Mouse (Mus musculus) stomach, embryonic 14.5 days (tissue): Measurements from ENCODE around the gene Olfr51. TPM values are rescaled to one million over a fixed set of nuclear protein-coding genes. Genes with fewer than 3 reads are reported as not detected.
"Not testable (repeated sequence)": the region's sequence is repeated elsewhere in the genome, so short reads cannot be mapped to it uniquely, and the experiment has no call there.

ENCODE experiments used
- ATAC-seq: fragments of 200-750 bp; cut with Nextera tagmentation; 2 replicates; pipeline ENCODE4 v1.8.0; 2017; ENCODE audit warnings: low read depth, moderate TSS enrichment; ENCODE audit not compliant: insufficient number of reproducible peaks, insufficient read depth, low FRiP score
- H3K27ac ChIP-seq: fragments of 300-500 bp; sonication (generic); 2 replicates; pipeline ENCODE4 v1.5.1; 2014; ENCODE audit warnings: mild to moderate bottlenecking, low read length, moderate library complexity, mixed read lengths
- H3K27me3 ChIP-seq: fragments of 300-500 bp; sonication (generic); 2 replicates; pipeline ENCODE4 v1.6.1; 2014; ENCODE audit warnings: low read length, control low read depth, mixed read lengths; ENCODE audit not compliant: control insufficient read depth, insufficient read depth
- H3K36me3 ChIP-seq: fragments of 300-500 bp; sonication (generic); 2 replicates; pipeline ENCODE4 v1.6.1; 2014; ENCODE audit warnings: mild to moderate bottlenecking, control low read depth, low read length, moderate library complexity, mixed read lengths; ENCODE audit not compliant: control insufficient read depth, insufficient read depth
- H3K4me1 ChIP-seq: fragments of 300-500 bp; sonication (generic); 2 replicates; pipeline ENCODE4 v1.6.1; 2014; ENCODE audit warnings: low read length, control low read depth, mixed read lengths; ENCODE audit not compliant: control insufficient read depth, insufficient read depth
- H3K4me2 ChIP-seq: fragments of 300-500 bp; sonication (generic); replicated peaks from 2 replicates; pipeline ENCODE4 v1.6.1; 2014; ENCODE audit warnings: low read depth, low read length, control low read depth
- H3K4me3 ChIP-seq: fragments of 300-500 bp; sonication (generic); 2 replicates; pipeline ENCODE4 v1.5.1; 2014; ENCODE audit warnings: low read depth, low read length, control low read depth
- H3K9ac ChIP-seq: fragments of 300-500 bp; sonication (generic); replicated peaks from 2 replicates; pipeline ENCODE4 v1.6.1; 2014; ENCODE audit warnings: low read depth, mild to moderate bottlenecking, control low read depth, low read length, moderate library complexity, mixed read lengths
- H3K9me3 ChIP-seq: fragments of 300-500 bp; sonication (generic); 2 replicates; pipeline ENCODE4 v1.6.1; 2016; ENCODE audit warnings: low read depth, low read length, control low read depth; ENCODE audit not compliant: control insufficient read depth
- WGBS: fragments of 180-500 bp; shearing (Covaris S2); extraction: QIAGEN DNeasy Blood & Tissue Kit; methylation state at CpG from one replicate; pipeline ENCODE4 v1.1.7; 2014; 5-methylcytosine and 5-hydroxymethylcytosine counted together
- polyA plus RNA-seq: library from polyadenylated mRNA; unstranded; fragments of >200 nt; fragmentation: Nextera tagmentation; extraction: Ambion mirVana; gene quantifications from 2 replicates; pipeline ENCODE4 v1.2.1, GENCODE M21; 2014

Gene Olfr51
- polyA plus RNA-seq, 1 experiment from 2014 or later: not detected

DNA sequence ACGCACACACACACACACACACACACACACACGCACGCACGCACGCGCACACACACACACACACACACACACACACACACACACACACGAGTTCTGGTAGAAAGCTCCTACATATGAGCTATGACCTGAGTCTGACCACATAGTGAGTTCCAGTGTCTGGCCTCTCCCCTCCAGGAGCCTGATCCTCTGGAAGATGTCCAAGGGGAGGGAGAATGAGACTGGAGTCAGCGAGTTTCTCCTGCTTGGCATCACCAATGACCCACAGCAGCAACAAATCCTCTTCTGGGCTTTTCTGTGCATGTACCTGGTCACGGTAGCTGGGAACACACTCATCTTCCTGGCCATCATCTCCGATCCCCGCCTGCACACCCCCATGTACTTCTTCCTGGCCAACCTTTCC lies 23.4 kb downstream of the Olfr51 start:
- WGBS: 87% methylated on average over 10 of the region's 11 CpGs
- not testable (repeated sequence) for H3K4me3 ChIP-seq, H3K4me2 ChIP-seq, H3K9ac ChIP-seq, H3K27me3 ChIP-seq, H3K4me1 ChIP-seq, ATAC-seq, H3K36me3 ChIP-seq, H3K27ac ChIP-seq, H3K9me3 ChIP-seq

DNA sequence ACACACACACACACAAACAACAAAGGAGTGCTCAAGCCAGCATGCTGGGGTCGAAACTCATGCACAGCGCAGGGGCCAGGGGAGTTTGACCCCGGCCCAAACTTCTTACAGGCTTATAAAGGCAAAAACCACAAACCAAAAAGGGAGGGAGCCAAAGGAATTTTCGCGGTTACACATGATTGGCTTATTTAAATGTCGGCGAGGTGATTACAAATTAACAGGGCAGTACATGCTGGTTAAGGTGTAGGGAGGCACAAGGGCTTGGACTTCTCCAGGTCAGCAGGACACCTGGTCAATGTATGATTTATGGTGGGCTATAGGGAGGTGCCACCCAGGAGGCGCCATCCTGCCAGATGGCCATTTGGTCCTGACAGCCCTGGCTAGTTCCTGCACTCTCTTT lies 26.0 kb downstream of the Olfr51 start:
- H3K9ac ChIP-seq, H3K27me3 ChIP-seq, H3K27ac ChIP-seq, ATAC-seq, H3K9me3 ChIP-seq, H3K4me2 ChIP-seq, H3K4me1 ChIP-seq, H3K36me3 ChIP-seq, H3K4me3 ChIP-seq: not testable (repeated sequence)
- 72% methylated on average over 8 of the region's 8 CpGs for WGBS

DNA sequence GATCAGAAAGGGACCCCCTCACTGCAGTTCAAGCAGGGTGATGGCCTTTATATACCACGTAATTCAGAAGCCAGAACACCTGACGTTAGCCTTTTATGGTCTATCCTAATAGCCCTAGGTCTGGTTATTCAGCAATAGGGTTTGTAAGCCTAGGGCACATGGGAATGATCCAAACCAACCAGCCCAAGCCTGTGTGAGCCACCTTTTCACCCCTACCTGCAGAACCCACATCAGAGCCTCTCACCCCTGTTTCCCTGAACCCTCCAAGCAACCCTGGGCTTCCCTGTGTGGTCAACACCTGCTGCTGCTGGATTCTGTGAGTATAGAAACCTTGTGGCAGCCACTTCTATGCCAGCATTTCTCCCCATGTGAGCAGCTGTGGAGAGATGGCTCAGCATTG lies 26.8 kb downstream of the Olfr51 start:
- 70% methylated on average over 2 of the region's 2 CpGs for WGBS
- no peaks in the 10 kb centered on the region for H3K36me3 ChIP-seq
- H3K9ac ChIP-seq: no peak overlapping the region

DNA sequence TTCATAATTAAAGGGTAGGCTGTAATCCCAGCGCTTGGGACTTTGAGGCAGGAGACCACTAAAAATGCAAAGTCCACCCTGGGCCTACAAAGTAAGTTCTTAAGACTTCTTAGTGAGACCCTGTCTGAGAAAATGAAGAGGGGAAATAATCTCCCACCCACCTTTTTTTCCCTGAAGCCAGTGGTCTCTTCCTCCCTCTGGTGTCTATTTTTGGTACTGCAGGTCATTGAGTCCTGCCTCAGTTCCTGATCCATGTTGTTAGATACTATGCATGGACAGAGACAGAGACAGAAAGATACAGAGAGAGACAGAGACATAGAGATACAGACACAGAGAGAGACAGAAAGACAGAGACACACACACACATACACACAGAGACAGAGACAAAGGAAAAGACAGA lies 29.5 kb downstream of the Olfr51 start:
- no peak overlapping the region for H3K9ac ChIP-seq
- H3K9me3 ChIP-seq: no peaks in the 10 kb centered on the region
- H3K27me3 ChIP-seq: no peaks in the 10 kb centered on the region
- no peak overlapping the region for H3K4me3 ChIP-seq
- H3K36me3 ChIP-seq: no peaks in the 10 kb centered on the region
- ATAC-seq: no peak
- H3K4me2 ChIP-seq: no peak overlapping the region
- no peaks in the 10 kb centered on the region for H3K4me1 ChIP-seq
- no peak overlapping the region for H3K27ac ChIP-seq
- 25% methylated on average over 1 of the region's 1 CpGs for WGBS

More for the DNA sequence above, 26.8 kb downstream of the Olfr51 start:
- ATAC-seq: no peak
- H3K27ac ChIP-seq: no peak overlapping the region
- no peaks in the 10 kb centered on the region for H3K4me1 ChIP-seq
- no peaks in the 10 kb centered on the region for H3K9me3 ChIP-seq
- no peak overlapping the region for H3K4me3 ChIP-seq
- H3K4me2 ChIP-seq: no peak overlapping the region
- H3K27me3 ChIP-seq: no peaks in the 10 kb centered on the region

DNA sequence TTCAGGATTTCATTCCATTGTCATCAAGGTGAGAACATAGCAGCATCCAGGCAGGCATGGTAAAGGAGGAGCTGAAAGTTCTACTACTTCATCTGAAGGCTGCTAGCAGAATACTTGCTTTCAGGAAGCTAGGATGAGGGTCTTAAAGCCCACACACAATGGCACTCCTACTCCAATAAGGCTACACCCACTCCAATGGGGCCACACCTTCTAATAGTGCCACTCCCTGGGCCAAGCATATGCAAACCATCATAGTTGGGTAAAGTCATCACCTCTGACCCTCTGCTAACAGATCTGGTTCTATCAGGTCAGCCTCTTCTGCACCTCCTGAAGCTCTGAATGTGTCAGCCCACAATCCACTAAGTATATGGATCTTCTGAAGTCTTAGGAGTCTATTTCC lies 30.7 kb downstream of the Olfr51 start:
- not testable (repeated sequence) for H3K4me3 ChIP-seq, H3K27ac ChIP-seq, H3K27me3 ChIP-seq, H3K4me2 ChIP-seq, H3K9ac ChIP-seq, H3K36me3 ChIP-seq, H3K4me1 ChIP-seq, ATAC-seq, H3K9me3 ChIP-seq

DNA sequence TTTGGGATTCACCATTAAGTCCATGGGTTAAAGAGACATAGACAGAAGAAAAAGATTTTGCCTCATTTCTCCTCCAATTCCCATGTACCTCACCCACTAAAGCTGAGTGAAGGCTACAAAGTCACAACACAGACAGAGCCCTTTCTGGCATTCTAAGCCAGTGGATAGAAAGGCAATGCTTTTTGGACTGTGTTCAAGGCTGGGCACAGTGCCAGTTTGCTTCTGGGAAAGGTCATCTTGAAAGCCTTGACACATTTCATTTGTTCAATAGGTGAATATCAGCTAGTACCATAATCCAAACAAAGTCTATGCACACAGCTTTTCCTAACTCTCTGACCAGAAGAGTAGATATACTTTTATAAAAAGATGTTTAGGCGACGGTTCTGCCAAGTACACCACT lies 32.6 kb downstream of the Olfr51 start:
- Histone ChIP-seq H3K27ac (no peak overlapping the region), H3K36me3 (no peaks in the 10 kb centered on the region), H3K9me3 (no peaks in the 10 kb centered on the region), H3K4me2 (no peak overlapping the region), H3K27me3 (no peaks in the 10 kb centered on the region), H3K4me3 (no peak overlapping the region), H3K4me1 (no peaks in the 10 kb centered on the region), H3K9ac (no peak overlapping the region)
- ATAC-seq: no peak
- WGBS: 51% methylated on average over 2 of the region's 2 CpGs

DNA sequence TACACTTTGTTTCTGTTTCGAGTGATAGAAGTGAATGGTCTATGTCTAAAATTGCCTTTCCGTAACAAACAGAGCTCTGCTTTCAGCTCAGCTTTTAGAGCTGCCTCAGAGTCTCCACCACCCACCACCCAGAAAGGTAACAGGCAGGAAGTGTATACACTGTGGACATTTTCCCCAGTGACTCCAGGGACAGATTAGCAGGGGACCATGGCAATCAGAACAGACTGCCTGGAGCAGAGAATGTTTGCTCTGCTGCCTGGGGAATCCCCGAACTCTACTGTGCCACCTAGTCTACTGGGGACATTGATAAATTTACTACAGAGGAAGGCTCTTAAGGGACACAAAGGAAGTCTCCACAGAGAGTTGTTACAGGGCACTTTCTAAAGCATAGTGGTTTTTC lies 41.4 kb downstream of the Olfr51 start:
- not testable (repeated sequence) for H3K9me3 ChIP-seq, H3K27ac ChIP-seq, H3K27me3 ChIP-seq, H3K4me1 ChIP-seq, H3K4me3 ChIP-seq, ATAC-seq, H3K36me3 ChIP-seq, H3K9ac ChIP-seq, H3K4me2 ChIP-seq
- WGBS: 43% methylated on average over 3 of the region's 3 CpGs

DNA sequence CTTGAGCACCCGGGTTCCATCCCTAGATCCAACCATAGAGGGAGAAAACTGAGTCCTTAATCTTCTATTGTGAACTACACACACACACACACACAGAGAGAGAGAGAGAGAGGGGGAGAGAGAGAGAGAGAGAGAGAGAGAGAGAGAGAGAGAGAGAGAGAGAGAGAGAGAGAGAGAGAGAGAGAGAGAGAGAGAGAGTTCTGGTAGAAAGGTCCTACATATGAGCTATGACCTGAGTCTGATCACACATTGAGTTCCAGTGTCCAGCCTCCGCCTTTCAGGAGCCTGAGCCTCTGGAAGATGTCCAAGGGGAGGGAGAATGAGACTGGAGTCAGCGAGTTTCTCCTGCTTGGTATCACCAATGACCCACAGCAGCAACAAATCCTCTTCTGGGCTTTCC lies 44.4 kb downstream of the Olfr51 start, which contains the start of gene Olfr1375:
Olfr1375 (plus strand) TSS at position 301 of the 400 bp plus-strand sequence.
- H3K4me3 ChIP-seq, H3K36me3 ChIP-seq, H3K9me3 ChIP-seq, H3K27me3 ChIP-seq, H3K4me1 ChIP-seq, ATAC-seq, H3K9ac ChIP-seq, H3K4me2 ChIP-seq, H3K27ac ChIP-seq: not testable (repeated sequence)
- 74% methylated on average over 3 of the region's 3 CpGs for WGBS

DNA sequence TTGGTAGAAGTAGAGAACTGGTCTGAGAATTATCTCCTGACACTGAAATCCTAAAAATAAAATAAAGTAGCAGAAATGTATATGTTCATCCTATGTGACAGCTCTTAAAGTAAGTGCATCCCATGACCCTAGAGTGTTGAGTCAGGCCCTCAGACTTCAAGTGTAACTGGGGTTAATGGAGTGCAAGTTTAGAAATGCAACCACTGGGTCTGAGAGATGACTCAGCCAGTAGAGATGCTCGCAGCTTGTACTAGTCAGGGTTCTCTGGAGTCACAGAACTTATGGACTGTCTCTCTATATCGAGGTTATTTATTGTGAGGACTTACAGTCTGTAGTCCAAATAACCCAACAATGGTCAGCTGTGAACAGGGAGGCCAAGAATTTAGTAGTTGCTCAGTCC lies 48.3 kb downstream of the Olfr51 start:
- no peak overlapping the region for H3K4me3 ChIP-seq
- 65% methylated on average over 2 of the region's 2 CpGs for WGBS
- no peaks in the 10 kb centered on the region for H3K27me3 ChIP-seq
- no peak overlapping the region for H3K27ac ChIP-seq
- H3K4me2 ChIP-seq: no peak overlapping the region
- H3K36me3 ChIP-seq: no peaks in the 10 kb centered on the region
- no peak for ATAC-seq
- H3K9ac ChIP-seq: no peak overlapping the region
- no peaks in the 10 kb centered on the region for H3K9me3 ChIP-seq
- no peaks in the 10 kb centered on the region for H3K4me1 ChIP-seq
